Mouse (Mus musculus) kidney, postnatal 0 days (tissue): ENCODE results near the gene Atp5g2. TPM values are rescaled to one million over a fixed set of nuclear protein-coding genes. Genes with fewer than 3 reads are reported as not detected.
"Not testable (repeated sequence)": the region's sequence is repeated elsewhere in the genome, so short reads cannot be mapped to it uniquely, and the experiment has no call there.

Source experiments
- ATAC-seq: fragments of 200-750 bp; cut with Nextera tagmentation; replicated peaks from 2 replicates; pipeline ENCODE4 v1.8.0; 2017; ENCODE audit warnings: low read depth, moderate number of reproducible peaks, moderate TSS enrichment, moderate library complexity; ENCODE audit not compliant: low FRiP score
- DNase-seq: peaks from one replicate; pipeline ENCODE4 v3.0.0-alpha.2; 2016; ENCODE audit warnings: low spot score
- H3K27ac ChIP-seq: fragments of 300-500 bp; sonication (generic); 2 replicates; pipeline ENCODE4 v1.5.1; 2014; ENCODE audit warnings: mild to moderate bottlenecking
- H3K27me3 ChIP-seq: fragments of 300-500 bp; sonication (generic); 2 replicates; pipeline ENCODE4 v1.6.1; 2014; ENCODE audit warnings: low read length, mixed read lengths; ENCODE audit not compliant: insufficient read depth
- H3K36me3 ChIP-seq: fragments of 300-500 bp; sonication (generic); 2 replicates; pipeline ENCODE4 v1.6.1; 2014; ENCODE audit warnings: low read length, mixed read lengths; ENCODE audit not compliant: insufficient read depth
- H3K4me1 ChIP-seq: fragments of 300-500 bp; sonication (generic); replicated peaks from 2 replicates; pipeline ENCODE4 v1.6.1; 2014; ENCODE audit warnings: antibody characterized with exemption, low read length, mixed read lengths; ENCODE audit not compliant: insufficient read depth
- H3K4me2 ChIP-seq: fragments of 300-500 bp; sonication (generic); 2 replicates; pipeline ENCODE4 v1.6.1; 2014; ENCODE audit warnings: mild to moderate bottlenecking, low read length, moderate library complexity, mixed read lengths
- H3K4me3 ChIP-seq: fragments of 300-500 bp; sonication (generic); replicated peaks from 2 replicates; pipeline ENCODE4 v1.5.1; 2014; ENCODE audit warnings: low read depth, low read length
- H3K9ac ChIP-seq: fragments of 300-500 bp; sonication (generic); 2 replicates; pipeline ENCODE4 v1.6.1; 2014; ENCODE audit warnings: low read depth, low read length
- H3K9me3 ChIP-seq: fragments of 300-500 bp; sonication (generic); replicated peaks from 2 replicates; pipeline ENCODE4 v1.6.1; 2016; ENCODE audit warnings: low read length, inconsistent platforms, mixed read lengths
- CTCF ChIP-seq: IDR thresholded peaks from 2 replicates; pipeline ENCODE4 v1.5.1; 2016; ENCODE audit warnings: antibody characterized with exemption, low read depth, mild to moderate bottlenecking, moderate library complexity
- WGBS: fragments of 180-500 bp; shearing (Covaris S2); extraction: QIAGEN DNeasy Blood & Tissue Kit; methylation state at CpG from one replicate; pipeline ENCODE4 v1.1.7; 2014; 5-methylcytosine and 5-hydroxymethylcytosine counted together
- polyA plus RNA-seq: library from polyadenylated mRNA; unstranded; fragments of >200 nt; fragmentation: Nextera tagmentation; extraction: Ambion mirVana; gene quantifications from 2 replicates; pipeline ENCODE4 v1.2.1, GENCODE M21; 2015

Gene Atp5g2
- polyA plus RNA-seq, 1 experiment from 2014 or later: 102 TPM

DNA sequence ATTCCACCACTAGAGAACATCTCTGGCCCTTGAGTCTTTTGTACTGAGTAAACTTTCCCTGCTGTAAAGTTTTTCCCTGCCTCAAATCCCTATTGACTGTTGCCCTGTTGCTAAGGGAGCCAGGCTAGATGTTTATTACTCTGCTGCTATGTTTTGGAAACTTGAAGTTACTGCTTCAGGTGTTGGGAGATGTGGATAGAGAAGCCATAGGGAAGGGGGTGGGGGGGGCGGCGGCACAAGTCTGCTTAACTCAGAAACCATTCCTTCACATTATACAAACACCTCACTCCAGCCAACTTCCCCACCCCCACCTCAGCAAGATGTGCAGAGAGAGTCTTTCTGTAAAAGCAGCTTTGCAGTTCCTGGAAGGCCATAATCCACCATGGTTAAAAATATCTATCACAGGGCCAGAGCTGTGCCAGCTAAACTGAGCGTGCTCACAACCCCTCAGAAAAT is 14.2 kb downstream of the Atp5g2 start:
- peaks cover 13% of the 10 kb centered on the region for H3K36me3 ChIP-seq
- H3K9me3 ChIP-seq: no peaks in the 10 kb centered on the region
- H3K4me1 ChIP-seq: no peaks in the 10 kb centered on the region; the same call in 1 of the 2 replicates
- H3K9ac ChIP-seq: no peak overlapping the region
- H3K4me3 ChIP-seq: no peak overlapping the region
- H3K27ac ChIP-seq: peak overlapping the region; percentile 77; the same call in 1 of the 2 replicates
- WGBS: 62% methylated on average over 3 of the region's 3 CpGs
- ATAC-seq: no peak
- no peak overlapping the region for H3K4me2 ChIP-seq
- no peak for DNase-seq
- TF ChIP-seq CTCF: no peak
- no peaks in the 10 kb centered on the region for H3K27me3 ChIP-seq

GRCm38 (mm10) chr15:102656658-102657057 is 15.5 kb downstream of the Atp5g2 start:
- no peak for ATAC-seq
- Histone ChIP-seq H3K4me1 (no peaks in the 10 kb centered on the region; the same call in 1 of the 2 replicates), H3K4me2 (peak overlapping the region; percentile 6; the same call in 1 of the 2 replicates), H3K27ac (peak overlapping the region; percentile 77), H3K27me3 (no peaks in the 10 kb centered on the region), H3K36me3 (peaks cover 6% of the 10 kb centered on the region; the same call in 1 of the 2 replicates), H3K4me3 (no peak overlapping the region), H3K9me3 (no peaks in the 10 kb centered on the region), H3K9ac (0 out of 2 replicates have a peak overlapping the region, but pooled peaks have one; percentile 42)
- 15% methylated on average over 4 of the region's 4 CpGs for WGBS
- DNase-seq: peak; percentile 67
- no peak for TF ChIP-seq CTCF

- not testable (repeated sequence) for H3K4me1 ChIP-seq, H3K27ac ChIP-seq, DNase-seq, H3K9ac ChIP-seq, H3K4me2 ChIP-seq, H3K27me3 ChIP-seq, ATAC-seq, H3K9me3 ChIP-seq, H3K36me3 ChIP-seq, H3K4me3 ChIP-seq
- WGBS: 83% methylated on average over 8 of the region's 9 CpGs
These were observed 20.1 kb downstream of the Atp5g2 start for GRCm38 (mm10) chr15:102651928-102652660.

DNA sequence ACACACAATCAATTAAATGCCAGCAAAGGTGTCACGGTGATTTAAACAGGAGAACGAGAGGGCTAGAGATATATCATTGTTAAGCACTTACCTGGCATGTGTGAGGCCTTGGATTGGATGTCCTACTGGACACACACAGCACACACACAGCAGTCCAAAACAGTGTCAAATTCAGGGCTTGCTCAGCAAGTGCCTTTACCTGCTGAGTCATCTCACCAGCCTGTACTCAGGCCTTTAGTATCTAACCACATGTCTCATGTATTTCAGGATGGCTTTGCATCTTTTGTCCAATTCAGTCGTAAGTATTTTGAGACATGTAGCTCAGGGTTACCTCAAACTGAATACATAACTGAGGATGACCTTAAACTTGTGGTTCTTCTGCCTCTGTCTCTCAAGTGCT is 21.0 kb downstream of the Atp5g2 start:
- Histone ChIP-seq H3K4me3 (no peak overlapping the region), H3K27me3 (no peaks in the 10 kb centered on the region), H3K9me3 (no peaks in the 10 kb centered on the region), H3K27ac (no peak overlapping the region), H3K36me3 (no peaks in the 10 kb centered on the region), H3K4me1 (no peaks in the 10 kb centered on the region; the same call in 1 of the 2 replicates), H3K4me2 (no peak overlapping the region), H3K9ac (no peak overlapping the region)
- DNase-seq: no peak
- ATAC-seq: no peak
- 64% methylated on average over 3 of the region's 3 CpGs for WGBS
- no peak for TF ChIP-seq CTCF

- no peaks in the 10 kb centered on the region for H3K4me1 ChIP-seq
- H3K27me3 ChIP-seq: no peaks in the 10 kb centered on the region
- H3K9me3 ChIP-seq: no peaks in the 10 kb centered on the region
- no peak for ATAC-seq
- DNase-seq: no peak
- no peak overlapping the region for H3K4me3 ChIP-seq
- no peak for TF ChIP-seq CTCF
- no peak overlapping the region for H3K27ac ChIP-seq
- no peak overlapping the region for H3K4me2 ChIP-seq
- no peak overlapping the region for H3K9ac ChIP-seq
- WGBS: 84% methylated on average over 3 of the region's 3 CpGs
- H3K36me3 ChIP-seq: no peaks in the 10 kb centered on the region
These were observed 36.3 kb downstream of the Atp5g2 start for GRCm38 (mm10) chr15:102635817-102636216.

DNA sequence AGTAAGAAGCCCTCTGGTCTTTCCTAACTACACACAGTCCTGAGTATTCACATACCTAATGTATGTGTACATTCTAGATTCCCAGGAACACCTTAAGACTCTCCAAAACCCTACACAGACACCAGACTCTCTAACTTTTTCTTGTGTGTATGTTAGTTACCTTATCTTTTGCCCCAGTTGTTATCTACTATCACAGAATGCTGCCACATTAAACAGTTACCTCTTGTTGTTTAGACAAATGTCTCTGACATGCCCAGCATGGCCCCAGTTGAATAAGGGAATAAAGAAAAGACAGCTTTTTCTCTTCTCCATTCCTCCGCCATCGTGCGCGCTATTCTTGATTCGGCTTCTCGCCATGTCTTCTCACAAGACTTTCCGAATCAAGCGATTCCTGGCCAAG is 37.5 kb downstream of the Atp5g2 start:
- no peak overlapping the region for H3K27ac ChIP-seq
- TF ChIP-seq CTCF: no peak
- no peak for ATAC-seq
- no peaks in the 10 kb centered on the region for H3K36me3 ChIP-seq
- H3K4me1 ChIP-seq: no peaks in the 10 kb centered on the region
- H3K9me3 ChIP-seq: no peaks in the 10 kb centered on the region
- H3K4me3 ChIP-seq: no peak overlapping the region
- WGBS: 96% methylated on average over 8 of the region's 8 CpGs
- no peak for DNase-seq
- no peaks in the 10 kb centered on the region for H3K27me3 ChIP-seq
- no peak overlapping the region for H3K4me2 ChIP-seq
- H3K9ac ChIP-seq: no peak overlapping the region
